Mouse (Mus musculus) heart, adult 2 months (tissue): ENCODE measurements at regions not wholly inside any gene's neighbourhood (a gene's known extent, or its start where the extent isn't known, plus 50 kb on each side); places are given as distances from the start of the nearest gene placed in this dataset.

Experiments used
- CTCF ChIP-seq: fragments of 200-600 bp; IDR thresholded peaks from 2 replicates; pipeline ENCODE4 v1.8.1; 2022; ENCODE audit warnings: antibody characterized with exemption, mild to moderate bottlenecking, moderate library complexity
- POLR2A ChIP-seq: fragments of 200-500 bp; IDR thresholded peaks from 2 replicates; pipeline ENCODE4 v1.6.1; 2011; ENCODE audit warnings: mild to moderate bottlenecking, low read depth, low read length, control low read depth; ENCODE audit not compliant: insufficient read depth

DNA sequence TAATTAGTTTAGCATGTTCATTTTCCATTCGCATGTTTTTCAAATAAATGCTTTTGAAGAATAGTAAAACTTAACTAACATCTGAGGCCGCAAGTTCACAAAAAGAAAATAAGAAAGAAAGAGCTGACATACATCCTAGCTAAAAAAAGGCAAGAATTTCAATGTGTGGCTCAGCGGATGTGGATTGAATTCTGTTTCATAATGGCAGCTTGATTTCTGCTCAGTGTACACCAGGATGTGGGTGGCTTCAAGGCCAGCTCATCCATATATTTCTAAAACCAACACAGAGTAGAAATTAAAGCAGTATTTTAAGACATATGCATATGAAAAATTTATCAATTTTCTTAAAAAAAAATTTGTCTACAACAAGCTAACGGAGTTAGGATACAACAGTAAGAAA, 629.3 kb upstream of the Fam241a start:
- TF ChIP-seq POLR2A (no peak), CTCF (no peak)
